Mouse (Mus musculus) C2C12 (cell line): Measurements from ENCODE around the gene Hist1h2ad. TPM values are rescaled to one million over a fixed set of nuclear protein-coding genes. Genes with fewer than 3 reads are reported as not detected.

Experiments used
- H3K27me3 ChIP-seq: one replicate; pipeline ENCODE4 v1.6.1; 2011; ENCODE audit not compliant: control insufficient read depth, insufficient read depth, insufficient read length
- H3K36me3 ChIP-seq: one replicate; pipeline ENCODE4 v1.6.1; 2011; ENCODE audit not compliant: control insufficient read depth, insufficient read depth
- H3K4me3 ChIP-seq: one replicate; pipeline ENCODE4 v1.5.1; 2011; ENCODE audit warnings: mild to moderate bottlenecking, control low read depth; ENCODE audit not compliant: poor library complexity, insufficient read depth, severe bottlenecking
- H3K79me2 ChIP-seq: one replicate; pipeline ENCODE4 v1.6.1; 2011; ENCODE audit not compliant: control insufficient read depth, insufficient read depth
- H3K79me3 ChIP-seq: one replicate; pipeline ENCODE4 v1.6.1; 2011; ENCODE audit warnings: low read depth, control low read depth
- H3ac ChIP-seq: one replicate; pipeline ENCODE3; 2011; ENCODE audit warnings: low read depth; ENCODE audit not compliant: control insufficient read depth, insufficient read length
- CEBPB ChIP-seq: IDR thresholded peaks from one replicate; pipeline ENCODE4 v1.6.1; 2011; ENCODE audit warnings: low read depth, mild to moderate bottlenecking, control low read depth, moderate library complexity
- CTCF ChIP-seq: IDR thresholded peaks from one replicate; pipeline ENCODE4 v1.5.1; 2011; ENCODE audit not compliant: control insufficient read depth, insufficient read depth, insufficient read length
- FOSL1 ChIP-seq: IDR thresholded peaks from one replicate; pipeline ENCODE4 v1.8.0; 2011; ENCODE audit warnings: mild to moderate bottlenecking, low read length; ENCODE audit not compliant: poor library complexity, insufficient read depth, severe bottlenecking
- MAX ChIP-seq: IDR thresholded peaks from one replicate; pipeline ENCODE4 v1.6.1; 2011; ENCODE audit warnings: mild to moderate bottlenecking, control low read depth
- MYOD1 ChIP-seq: IDR thresholded peaks from one replicate; pipeline ENCODE4 v1.6.1; 2011; ENCODE audit warnings: low read depth; ENCODE audit not compliant: control insufficient read depth, insufficient read length
- MYOG ChIP-seq: IDR thresholded peaks from one replicate; pipeline ENCODE4 v1.6.1; 2011; ENCODE audit not compliant: control insufficient read depth, insufficient read length; ENCODE audit errors: extremely low read depth
- USF1 ChIP-seq: IDR thresholded peaks from one replicate; pipeline ENCODE4 v1.6.1; 2011; ENCODE audit warnings: low read depth, mild to moderate bottlenecking, control low read depth, moderate library complexity
- polyA plus RNA-seq: library from polyadenylated mRNA; unstranded; fragments of >200 nt; fragmentation: generic; extraction: Trizol; gene quantifications from one replicate; pipeline ENCODE4 v1.2.1, GENCODE M21; 2012; ENCODE audit warnings: missing spikeins

Gene Hist1h2ad
- polyA plus RNA-seq, 1 experiment = 0.73 TPM

GRCm38 (mm10) chr13:23551931-23552914 lies 22.0 kb upstream of the Hist1h2ad start:
- H3K4me3 ChIP-seq = no peak overlapping the region
- no peak for TF ChIP-seq CEBPB
- TF ChIP-seq MYOG = no peak
- TF ChIP-seq MAX = no peak
- no peak for TF ChIP-seq MYOD1
- TF ChIP-seq USF1 = no peak
- no peak for TF ChIP-seq FOSL1
- no peak for TF ChIP-seq CTCF
- H3K27me3 ChIP-seq = no peaks in the 10 kb centered on the region
- H3K79me3 ChIP-seq = no peaks in the 10 kb centered on the region
- no peaks in the 10 kb centered on the region for H3K36me3 ChIP-seq
- H3K79me2 ChIP-seq = no peaks in the 10 kb centered on the region
- H3ac ChIP-seq = no peak overlapping the region

- H3K4me3 ChIP-seq = no peak within 1 kb of the TSS
- no peaks in the 10 kb centered on the region for H3K79me2 ChIP-seq
- no peaks in the 10 kb centered on the region for H3K36me3 ChIP-seq
- no peak for TF ChIP-seq MAX
- no peak for TF ChIP-seq MYOG
- TF ChIP-seq USF1 = no peak
- TF ChIP-seq FOSL1 = no peak
- no peak for TF ChIP-seq CEBPB
- TF ChIP-seq CTCF = no peak
- no peak for TF ChIP-seq MYOD1
- no peaks in the 10 kb centered on the region for H3K79me3 ChIP-seq
- H3K27me3 ChIP-seq = no peaks in the 10 kb centered on the region
- H3ac ChIP-seq = no peak within 1 kb of the TSS
Observed at GRCm38 (mm10) chr13:23552962-23553361, 21.2 kb upstream of the Hist1h2ad start, which contains the start of gene Hist1h1d. Gene Hist1h1d, plus strand, starts transcription at chr13:23553262.

GRCm38 (mm10) chr13:23554393-23554792 lies 19.8 kb upstream of the Hist1h2ad start:
- Histone ChIP-seq H3K79me2 (no peaks in the 10 kb centered on the region), H3ac (no peak overlapping the region), H3K36me3 (no peaks in the 10 kb centered on the region), H3K4me3 (no peak overlapping the region), H3K27me3 (no peaks in the 10 kb centered on the region), H3K79me3 (no peaks in the 10 kb centered on the region)
- no peak for TF ChIP-seq CEBPB
- no peak for TF ChIP-seq MYOD1
- TF ChIP-seq MYOG = no peak
- TF ChIP-seq FOSL1 = no peak
- no peak for TF ChIP-seq MAX
- no peak for TF ChIP-seq CTCF
- TF ChIP-seq USF1 = no peak

- Histone ChIP-seq H3K79me2 (no peaks in the 10 kb centered on the region), H3K36me3 (no peaks in the 10 kb centered on the region), H3ac (peak overlapping the region; percentile 93), H3K79me3 (no peaks in the 10 kb centered on the region), H3K27me3 (no peaks in the 10 kb centered on the region), H3K4me3 (peak overlapping the region; percentile 47)
- no peak for TF ChIP-seq FOSL1
- no peak for TF ChIP-seq MYOD1
- no peak for TF ChIP-seq MAX
- no peak for TF ChIP-seq MYOG
- TF ChIP-seq CEBPB = peak; percentile 37
- no peak for TF ChIP-seq CTCF
Observed at GRCm38 (mm10) chr13:23554925-23555838, 19.0 kb upstream of the Hist1h2ad start.

GRCm38 (mm10) chr13:23555839-23556416 lies 18.3 kb upstream of the Hist1h2ad start:
- H3ac ChIP-seq = peak overlapping the region; percentile 93
- H3K79me2 ChIP-seq = no peaks in the 10 kb centered on the region
- peak overlapping the region; percentile 47 for H3K4me3 ChIP-seq
- H3K27me3 ChIP-seq = no peaks in the 10 kb centered on the region
- H3K36me3 ChIP-seq = no peaks in the 10 kb centered on the region
- H3K79me3 ChIP-seq = no peaks in the 10 kb centered on the region
- TF ChIP-seq CEBPB (no peak), MAX (peak; percentile 60)
